Mouse (Mus musculus) CH12.LX (cell line): ENCODE results near the gene Xcl1.

Source experiments
- CTCF ChIP-seq, 2 experiments: IDR thresholded peaks in 1 of 2; conservative IDR thresholded peaks in 1 of 2; 2 replicates each; pipeline ENCODE4 v1.5.1; 2011 to 2012; ENCODE audit warnings: low read depth in 2 of 2, low read length in 2 of 2, improper control_type of control experiment in 1 of 2, inconsistent platforms in 1 of 2, mild to moderate bottlenecking in 1 of 2, moderate library complexity in 1 of 2
- E2F4 ChIP-seq: IDR thresholded peaks from 2 replicates; pipeline ENCODE4 v1.6.1; 2011; ENCODE audit warnings: low read depth, low read length, improper control_type of control experiment; ENCODE audit not compliant: insufficient replicate concordance
- EP300 ChIP-seq: IDR thresholded peaks from 2 replicates; pipeline ENCODE4 v1.6.1; 2011; ENCODE audit warnings: low read length, improper control_type of control experiment
- MEF2A ChIP-seq: IDR thresholded peaks from 2 replicates; pipeline ENCODE4 v1.6.1; 2014; ENCODE audit warnings: low read depth, mild to moderate bottlenecking, inconsistent platforms, low read length, improper control_type of control experiment, borderline replicate concordance
- POLR2A ChIP-seq: IDR thresholded peaks from 2 replicates; pipeline ENCODE4 v1.6.1; 2011; ENCODE audit warnings: low read depth, mild to moderate bottlenecking, improper control_type of control experiment, low read length
- USF1 ChIP-seq: IDR thresholded peaks from 2 replicates; pipeline ENCODE4 v1.6.1; 2014; ENCODE audit warnings: low read depth, mild to moderate bottlenecking, inconsistent platforms, low read length, improper control_type of control experiment
- USF2 ChIP-seq: conservative IDR thresholded peaks from 2 replicates; pipeline ENCODE4 v1.6.1; 2011; ENCODE audit warnings: low read depth, low read length, improper control_type of control experiment
- ZNF384 ChIP-seq: IDR thresholded peaks from 2 replicates; pipeline ENCODE4 v1.6.1; 2012; ENCODE audit warnings: low read depth, low read length, improper control_type of control experiment, inconsistent platforms

- no peak for TF ChIP-seq CTCF (conservative IDR thresholded peaks at IDR 0.05 in 1 of 2, IDR thresholded peaks at IDR 0.05 in 1 of 2; ENCODE audit: low read depth in 2 of 2, low read length in 2 of 2)
- no peak for TF ChIP-seq E2F4
- TF ChIP-seq USF2, result no peak
- no peak for TF ChIP-seq ZNF384
- TF ChIP-seq USF1, result no peak
- TF ChIP-seq MEF2A, result no peak
- TF ChIP-seq EP300, result no peak
- TF ChIP-seq POLR2A, result no peak
These were observed 8.7 kb downstream of the Xcl1 start for GRCm38 (mm10) chr1:164926534-164927160.
